Mouse (Mus musculus) heart, adult 2 months (tissue): ENCODE measurements around the gene Egfl8. TPM values are rescaled to one million over a fixed set of nuclear protein-coding genes. Genes with fewer than 3 reads are reported as not detected.

ENCODE experiments used
- DNase-seq, 2 experiments: peaks; one replicate each; pipeline ENCODE4 v3.0.0; 2021
- H3K27ac ChIP-seq: fragments of 200-600 bp; 2 replicates; pipeline ENCODE4 v1.8.1; 2022
- H3K27me3 ChIP-seq: fragments of 200-500 bp; 2 replicates; pipeline ENCODE4 v1.6.1; 2012; ENCODE audit warnings: mild to moderate bottlenecking, low read length, inconsistent platforms, mixed read lengths; ENCODE audit not compliant: control insufficient read depth, insufficient read depth
- H3K36me3 ChIP-seq: fragments of 200-500 bp; 2 replicates; pipeline ENCODE4 v1.6.1; 2012; ENCODE audit warnings: low read length, inconsistent platforms; ENCODE audit not compliant: control insufficient read depth, insufficient read depth
- H3K4me1 ChIP-seq: fragments of 200-500 bp; 2 replicates; pipeline ENCODE4 v1.6.1; 2011; ENCODE audit warnings: low read length; ENCODE audit not compliant: control insufficient read depth, insufficient read depth
- H3K4me3 ChIP-seq: fragments of 200-600 bp; 2 replicates; pipeline ENCODE4 v1.8.1; 2022
- H3K79me2 ChIP-seq: fragments of 200-500 bp; replicated peaks from 2 replicates; pipeline ENCODE4 v1.6.1; 2012; ENCODE audit warnings: mild to moderate bottlenecking, inconsistent platforms, low read length, moderate library complexity, mixed read lengths; ENCODE audit not compliant: control insufficient read depth, insufficient read depth
- H3K9ac ChIP-seq: fragments of 200-500 bp; 2 replicates; pipeline ENCODE4 v1.6.1; 2012; ENCODE audit warnings: low read depth, mild to moderate bottlenecking, control low read depth, inconsistent platforms, low read length, mixed read lengths
- CTCF ChIP-seq: fragments of 200-600 bp; IDR thresholded peaks from 2 replicates; pipeline ENCODE4 v1.8.1; 2022; ENCODE audit warnings: antibody characterized with exemption, mild to moderate bottlenecking, moderate library complexity
- EP300 ChIP-seq: fragments of 200-500 bp; IDR thresholded peaks from 2 replicates; pipeline ENCODE4 v1.6.1; 2011; ENCODE audit warnings: low read depth, low read length, control low read depth; ENCODE audit not compliant: insufficient read depth
- POLR2A ChIP-seq: fragments of 200-500 bp; IDR thresholded peaks from 2 replicates; pipeline ENCODE4 v1.6.1; 2011; ENCODE audit warnings: mild to moderate bottlenecking, low read depth, low read length, control low read depth; ENCODE audit not compliant: insufficient read depth
- WGBS: fragments of 180-500 bp; shearing (Covaris S2); methylation state at CpG from one replicate; pipeline ENCODE4 v1.1.7; 2018; 5-methylcytosine and 5-hydroxymethylcytosine counted together
- intact Hi-C: fragments of 180-260 bp; cut with DNase I; formaldehyde crosslinking; loops from one replicate; pipeline ENCODE4 v1.15.1; 2025
- polyA plus RNA-seq: library from polyadenylated mRNA; depleted of rRNA; stranded (reverse); fragments of >200 nt; gene quantifications from 2 replicates; pipeline ENCODE4 v1.2.3, GENCODE M21; 2012; rRNA removed
- total RNA-seq, 2 experiments: library from RNA; stranded (reverse); gene quantifications; 2 replicates each; pipeline ENCODE4 v1.2.3; 2021

Gene Egfl8
- total and polyA plus RNA-seq, 3 experiments: 1.2 to 2.4 (median 1.8) TPM

DNA sequence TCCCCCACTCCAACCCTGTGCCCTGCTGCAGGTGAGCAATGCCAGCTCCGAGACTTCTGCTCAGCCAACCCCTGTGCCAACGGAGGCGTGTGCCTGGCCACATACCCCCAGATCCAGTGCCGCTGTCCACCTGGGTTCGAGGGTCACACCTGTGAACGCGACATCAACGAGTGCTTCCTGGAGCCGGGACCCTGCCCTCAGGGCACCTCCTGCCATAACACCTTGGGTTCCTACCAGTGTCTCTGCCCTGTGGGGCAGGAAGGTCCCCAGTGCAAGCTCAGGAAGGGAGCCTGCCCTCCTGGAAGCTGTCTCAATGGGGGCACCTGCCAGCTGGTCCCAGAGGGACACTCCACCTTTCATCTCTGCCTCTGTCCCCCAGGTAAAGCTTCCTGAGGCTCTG lies 48.5 kb downstream of the Egfl8 start:
- DNase-seq: no peak
- no peaks in the 10 kb centered on the region for H3K36me3 ChIP-seq
- H3K4me3 ChIP-seq: no peak overlapping the region
- H3K4me1 ChIP-seq: peaks cover 1% of the 10 kb centered on the region
- WGBS: 69% methylated on average over 9 of the region's 9 CpGs
- no peaks in the 10 kb centered on the region for H3K79me2 ChIP-seq
- no peak for TF ChIP-seq CTCF
- no peak for TF ChIP-seq POLR2A
- no peak overlapping the region for H3K9ac ChIP-seq
- H3K27me3 ChIP-seq: no peaks in the 10 kb centered on the region
- intact Hi-C loops: loop anchor here (2.0 kb wide), 1 partner anchor 13 kb away; no protein-coding TSS in a partner anchor
- no peak overlapping the region for H3K27ac ChIP-seq

DNA sequence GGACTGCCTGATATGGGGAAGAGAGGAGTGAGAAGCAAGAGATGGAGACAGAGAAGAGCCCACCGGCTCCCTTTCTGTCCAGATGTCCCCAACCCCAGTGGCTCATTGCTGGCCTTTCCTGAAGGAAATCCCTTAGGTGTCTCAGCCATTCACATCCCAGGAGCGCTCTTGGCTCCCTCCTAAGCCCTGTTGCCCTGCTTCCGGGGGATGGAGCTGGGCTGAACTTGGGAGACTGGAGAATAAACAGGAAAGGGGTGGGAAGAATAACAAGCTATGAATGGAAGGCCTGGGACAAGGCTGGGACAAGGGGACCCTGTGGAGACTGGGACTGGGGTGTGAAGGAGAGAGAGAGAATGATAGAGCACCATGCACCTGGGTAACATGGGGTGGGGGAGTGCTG lies 51.0 kb downstream of the Egfl8 start:
- intact Hi-C loops: loop anchor here (1.0 to 2.0 kb wide), 2 partner anchors 39 to 62 kb away; partner anchors contain the start of gene Rnf5
- Histone ChIP-seq H3K9ac (peak overlapping the region; percentile 71), H3K27me3 (no peaks in the 10 kb centered on the region), H3K4me3 (peak overlapping the region; percentile 60), H3K79me2 (no peaks in the 10 kb centered on the region), H3K36me3 (no peaks in the 10 kb centered on the region), H3K27ac (peak overlapping the region; percentile 97), H3K4me1 (peaks cover 3% of the 10 kb centered on the region)
- 24% methylated on average over 3 of the region's 3 CpGs for WGBS
- peak; percentile 64 to 80 for DNase-seq
- TF ChIP-seq EP300: peak; percentile 93
- no peak for TF ChIP-seq CTCF
- TF ChIP-seq POLR2A: peak; percentile 92

DNA sequence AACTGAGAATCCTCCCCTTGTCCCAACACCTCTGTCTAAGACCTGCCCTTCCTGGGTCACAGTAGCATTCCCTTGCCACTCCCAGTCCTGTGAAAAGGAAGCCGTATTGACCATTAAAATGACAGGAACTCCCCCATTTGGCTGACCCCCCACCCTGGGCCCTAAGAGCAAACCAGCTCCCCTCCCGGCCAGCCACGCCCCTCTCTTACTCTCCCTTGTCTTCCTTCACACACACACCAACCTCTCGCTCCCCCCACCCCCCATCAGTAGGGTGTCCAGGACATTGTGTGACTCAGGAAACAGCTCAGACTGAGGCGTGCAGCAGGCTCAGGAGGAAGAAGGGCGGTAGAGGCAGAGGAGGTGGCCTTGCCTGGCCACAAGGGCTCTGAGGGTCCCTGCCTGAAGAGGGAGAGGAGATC lies 51.8 kb downstream of the Egfl8 start, which contains the start of gene Notch4:
Gene Notch4 (plus strand): TSS at position 266 of the 419 bp plus-strand sequence.
- no peaks in the 10 kb centered on the region for H3K36me3 ChIP-seq
- peak within 1 kb of the TSS; percentile 60 for H3K4me3 ChIP-seq
- peak within 1 kb of the TSS; percentile 71 for H3K9ac ChIP-seq
- intact Hi-C loops: loop anchor here (2.0 kb wide), 1 partner anchor 63 kb away; no protein-coding TSS in a partner anchor
- peaks cover 3% of the 10 kb centered on the region for H3K4me1 ChIP-seq
- peak; percentile 91 for TF ChIP-seq POLR2A
- TF ChIP-seq EP300: peak; percentile 95
- peak; percentile 24; the same call in 1 of the 2 replicates for TF ChIP-seq CTCF
- H3K27ac ChIP-seq: peak within 1 kb of the TSS; percentile 97
- DNase-seq: peak; percentile 73 to 79
- H3K27me3 ChIP-seq: no peaks in the 10 kb centered on the region
- 15% methylated on average over 6 of the region's 6 CpGs for WGBS
- H3K79me2 ChIP-seq: no peaks in the 10 kb centered on the region

DNA sequence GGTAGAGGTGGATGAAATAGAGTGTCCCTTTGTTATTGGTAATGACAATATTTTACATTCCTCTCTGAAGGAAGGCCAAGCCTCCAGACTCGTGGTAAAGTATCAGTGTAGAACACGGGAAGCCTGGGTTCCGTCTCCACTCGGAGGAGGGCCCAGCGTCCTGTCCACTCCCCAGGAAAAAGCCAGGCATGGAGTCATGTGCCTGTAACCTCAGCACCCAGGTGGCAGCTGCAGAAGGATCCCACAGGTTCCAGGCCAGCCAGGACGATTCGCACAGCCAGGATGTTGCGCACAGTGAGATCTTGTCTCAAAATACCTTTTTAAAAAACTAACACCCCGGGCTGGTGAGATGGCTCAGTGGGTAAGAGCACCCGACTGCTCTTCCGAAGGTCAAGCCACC lies 52.4 kb downstream of the Egfl8 start:
- no peak overlapping the region for H3K9ac ChIP-seq
- H3K27ac ChIP-seq: peak overlapping the region; percentile 97
- no peak for DNase-seq
- H3K27me3 ChIP-seq: no peaks in the 10 kb centered on the region
- H3K36me3 ChIP-seq: no peaks in the 10 kb centered on the region
- no peaks in the 10 kb centered on the region for H3K79me2 ChIP-seq
- WGBS: 56% methylated on average over 11 of the region's 11 CpGs
- no peak overlapping the region for H3K4me3 ChIP-seq
- TF ChIP-seq POLR2A (no peak), EP300 (no peak), CTCF (no peak)
- intact Hi-C loops: no loop called here
- peaks cover 3% of the 10 kb centered on the region for H3K4me1 ChIP-seq

Other genes with a start within 250 kb of the Egfl8 start
- gene Btnl1, start 238.8 kb downstream of the Egfl8 start, total RNA-seq: not detected
- gene Btnl1, start 238.8 kb downstream of the Egfl8 start, polyA plus RNA-seq: not detected in 2 replicates
- gene BC051142, start 217.2 kb downstream of the Egfl8 start, total RNA-seq: not detected
- 0.94 and 1.1 TPM in 2 replicates for gene BC051142, start 217.2 kb downstream of the Egfl8 start, polyA plus RNA-seq
- not detected for gene Btnl4, start 138.7 kb downstream of the Egfl8 start, total RNA-seq
- gene Btnl4, start 138.7 kb downstream of the Egfl8 start, polyA plus RNA-seq: not detected in 2 replicates
- gene Btnl6, start 98.6 kb downstream of the Egfl8 start, total RNA-seq: not detected
- not detected in 2 replicates for gene Btnl6, start 98.6 kb downstream of the Egfl8 start, polyA plus RNA-seq
- 10 to 100 TPM; 30.4 to 32.3 TPM for gene Notch4, start 51.7 kb downstream of the Egfl8 start, total RNA-seq
- 21.4 and 24.8 TPM in 2 replicates for gene Notch4, start 51.7 kb downstream of the Egfl8 start, polyA plus RNA-seq
- 1 to 10 TPM; 3.9 to 5.2 TPM for gene Gpsm3, start 26.2 kb downstream of the Egfl8 start, total RNA-seq
- gene Gpsm3, start 26.2 kb downstream of the Egfl8 start, polyA plus RNA-seq: 4.4 and 6.4 TPM in 2 replicates
- gene Pbx2, start 24.7 kb downstream of the Egfl8 start, total RNA-seq: 10 to 100 TPM; 16.1 to 18.4 TPM
- gene Pbx2, start 24.7 kb downstream of the Egfl8 start, polyA plus RNA-seq: 22.1 and 28.3 TPM in 2 replicates
- gene Ager, start 18.1 kb downstream of the Egfl8 start, total RNA-seq: under 1 TPM; 0.14 to 0.18 TPM
- 0.38 and 2.2 TPM in 2 replicates for gene Ager, start 18.1 kb downstream of the Egfl8 start, polyA plus RNA-seq
- gene Rnf5, start 12.3 kb downstream of the Egfl8 start, total RNA-seq: 10 to 100 TPM; 37.6 to 40.4 TPM
- 71.7 and 92.2 TPM in 2 replicates for gene Rnf5, start 12.3 kb downstream of the Egfl8 start, polyA plus RNA-seq
- 10 to 100 TPM; 64.8 to 68.9 TPM for gene Agpat1, start 11.7 kb downstream of the Egfl8 start, total RNA-seq
- gene Agpat1, start 11.7 kb downstream of the Egfl8 start, polyA plus RNA-seq: 178 and 184 TPM in 2 replicates
- 10 to 100 TPM; 53.0 to 63.9 TPM for gene Ppt2, start 12.5 kb upstream of the Egfl8 start, total RNA-seq
- gene Ppt2, start 12.5 kb upstream of the Egfl8 start, polyA plus RNA-seq: 50.5 and 55.7 TPM in 2 replicates
- gene Prrt1, start 13.6 kb upstream of the Egfl8 start, total RNA-seq: 1 to 10 TPM in 1 of 2 experiments, under 1 TPM in 1; 0.86 to 1.4 TPM
- 2.7 and 7.0 TPM in 2 replicates for gene Prrt1, start 13.6 kb upstream of the Egfl8 start, polyA plus RNA-seq
- 1 to 10 TPM; 7.9 TPM for gene Fkbpl, start 28.8 kb upstream of the Egfl8 start, total RNA-seq
- gene Fkbpl, start 28.8 kb upstream of the Egfl8 start, polyA plus RNA-seq: 4.0 and 8.8 TPM in 2 replicates
- 10 to 100 TPM; 15.3 to 18.4 TPM for gene Atf6b, start 31.2 kb upstream of the Egfl8 start, total RNA-seq
- 25.3 and 27.4 TPM in 2 replicates for gene Atf6b, start 31.2 kb upstream of the Egfl8 start, polyA plus RNA-seq
- gene Tnxb, start 54.6 kb upstream of the Egfl8 start, total RNA-seq: 10 to 100 TPM; 28.5 to 28.8 TPM
- 27.3 and 32.7 TPM in 2 replicates for gene Tnxb, start 54.6 kb upstream of the Egfl8 start, polyA plus RNA-seq
- gene C4b, start 127.9 kb upstream of the Egfl8 start, total RNA-seq: 10 to 100 TPM; 16.8 to 19.7 TPM
- gene C4b, start 127.9 kb upstream of the Egfl8 start, polyA plus RNA-seq: 18.0 and 26.6 TPM in 2 replicates
- gene Cyp21a1, start 188.6 kb upstream of the Egfl8 start, total RNA-seq: not detected
- gene Cyp21a1, start 188.6 kb upstream of the Egfl8 start, polyA plus RNA-seq: 0.09 and 0.20 TPM in 2 replicates
- gene Stk19, start 221.0 kb upstream of the Egfl8 start, total RNA-seq: 1 to 10 TPM; 8.5 to 9.5 TPM
- 14.1 and 17.3 TPM in 2 replicates for gene Stk19, start 221.0 kb upstream of the Egfl8 start, polyA plus RNA-seq
- 10 to 100 TPM; 12.4 to 14.2 TPM for gene Dxo, start 221.0 kb upstream of the Egfl8 start, total RNA-seq
- 22.9 and 28.3 TPM in 2 replicates for gene Dxo, start 221.0 kb upstream of the Egfl8 start, polyA plus RNA-seq
- 10 to 100 TPM; 18.1 to 26.8 TPM for gene Skiv2l, start 234.2 kb upstream of the Egfl8 start, total RNA-seq
- gene Skiv2l, start 234.2 kb upstream of the Egfl8 start, polyA plus RNA-seq: 28.9 and 37.7 TPM in 2 replicates
- 10 to 100 TPM; 14.9 to 15.8 TPM for gene Nelfe, start 234.4 kb upstream of the Egfl8 start, total RNA-seq
- gene Nelfe, start 234.4 kb upstream of the Egfl8 start, polyA plus RNA-seq: 12.3 and 15.5 TPM in 2 replicates
- 1 to 10 TPM; 2.6 to 3.8 TPM for gene Cfb, start 246.5 kb upstream of the Egfl8 start, total RNA-seq
- gene Cfb, start 246.5 kb upstream of the Egfl8 start, polyA plus RNA-seq: 3.9 and 5.7 TPM in 2 replicates